In genomic region chr4:40997916-40998315, GRCm38 (mm10) we compare ENCODE assay signal across 26 mouse cellular contexts. TPM values are rescaled to one million over a fixed set of nuclear protein-coding genes. Genes with fewer than 3 reads are reported as not detected.
DNase-seq lines count a peak whose midpoint lies in the region; ATAC-seq lines count a peak whose summit lies in the region.
"Had no signal": no experiment of that assay in that cellular context is flagged by ENCODE, and none has a peak within 500 bp of the region (broad histone marks: within the 10 kb centered on the region; RNA-seq: fewer than 3 reads in every experiment).

No protein-coding gene starts in this region.

- peak overlapping the region; percentile 52 for H3K27ac ChIP-seq in liver, embryonic 12.5 days
- H3K27ac ChIP-seq in liver, embryonic 16.5 days (ENCODE audit: low read length): peak overlapping the region; percentile 44
- H3K27ac ChIP-seq in midbrain, embryonic 16.5 days (ENCODE audit: low read length): no peak overlapping the region
- H3K27ac ChIP-seq: embryonic facial prominence, embryonic 15.5 days; forebrain, embryonic 13.5 days; heart, adult 2 months; heart, embryonic 15.5 days; hindbrain, embryonic 13.5 days had no signal

- peaks cover 99% of the 10 kb centered on the region for H3K36me3 ChIP-seq in liver, embryonic 12.5 days
- peaks cover 70% of the 10 kb centered on the region for H3K36me3 ChIP-seq in liver, embryonic 16.5 days (ENCODE audit: control insufficient read depth, insufficient read depth)
- H3K36me3 ChIP-seq in midbrain, embryonic 16.5 days (ENCODE audit: control insufficient read depth, insufficient read depth, low read length): peaks cover 64% of the 10 kb centered on the region

- WGBS in liver, embryonic 12.5 days (ENCODE audit: insufficient replicate concordance): 52% methylated on average over 4 of the region's 4 CpGs
- 38% methylated on average over 4 of the region's 4 CpGs for WGBS in liver, embryonic 16.5 days (ENCODE audit: insufficient replicate concordance)
- 96% methylated on average over 4 of the region's 4 CpGs for WGBS in midbrain, embryonic 16.5 days

- peak overlapping the region; percentile 6; the same call in 1 of the 2 replicates for H3K9ac ChIP-seq in liver, embryonic 12.5 days
- no peak overlapping the region for H3K9ac ChIP-seq in liver, embryonic 16.5 days (ENCODE audit: low read depth, low read length)
- H3K9ac ChIP-seq in midbrain, embryonic 16.5 days (ENCODE audit: low read depth, low read length): no peak overlapping the region
- H3K9ac ChIP-seq: embryonic facial prominence, embryonic 15.5 days; forebrain, embryonic 13.5 days; forebrain, postnatal 0 days; heart, embryonic 15.5 days; hindbrain, embryonic 13.5 days had no signal

- peak; percentile 41 for DNase-seq in c-Kit-positive CD71-positive TER-119-positive erythroid progenitor cells, embryonic 14.5 days (ENCODE audit: low spot score)
- no peak for DNase-seq in adrenal gland, adult 2 months
- DNase-seq: adrenal gland, postnatal 25 days; cerebellum, adult 11 months; cerebellum, adult 8-10 months; cerebellum, postnatal 14 days; embryo, embryonic 11 days; forebrain, postnatal 0 days; gastrocnemius, postnatal 14 days; heart, adult 2 months; heart, postnatal 14 days had no signal

- H3K27me3 ChIP-seq in liver, embryonic 12.5 days (replicated peaks): no peaks in the 10 kb centered on the region
- H3K27me3 ChIP-seq in liver, embryonic 16.5 days (ENCODE audit: control insufficient read depth, insufficient read depth, low read depth, low read length): no peaks in the 10 kb centered on the region
- no peaks in the 10 kb centered on the region for H3K27me3 ChIP-seq in midbrain, embryonic 16.5 days (ENCODE audit: control insufficient read depth, insufficient read depth, low read depth, low read length)
- H3K27me3 ChIP-seq: CH12.LX; embryonic facial prominence, embryonic 15.5 days; forebrain, embryonic 13.5 days; heart, embryonic 15.5 days; hindbrain, embryonic 13.5 days; Patski had no signal

- peak; percentile 75 for ATAC-seq in liver, embryonic 12.5 days
- ATAC-seq in liver, embryonic 16.5 days (ENCODE audit: low read depth): peak; percentile 81
- ATAC-seq in inflammation-experienced regulatory T-cells, adult 6 months: no peak
- no peak for ATAC-seq in midbrain, embryonic 16.5 days
- ATAC-seq: activated CD4-positive, CD25-positive, alpha-beta regulatory T cell, adult 4 months; forebrain, embryonic 13.5 days; forebrain, postnatal 0 days; Patski had no signal

- H3K4me2 ChIP-seq in liver, embryonic 12.5 days: peak overlapping the region; percentile 11; the same call in 1 of the 2 replicates
- H3K4me2 ChIP-seq in liver, embryonic 16.5 days (ENCODE audit: low read depth, low read length): peak overlapping the region; percentile 4; the same call in 1 of the 2 replicates
- H3K4me2 ChIP-seq in midbrain, embryonic 16.5 days (ENCODE audit: low read length): no peak overlapping the region
- H3K4me2 ChIP-seq: embryonic facial prominence, embryonic 15.5 days; forebrain, embryonic 13.5 days; heart, embryonic 11.5 days; heart, embryonic 15.5 days; hindbrain, embryonic 13.5 days had no signal

- H3K4me1 ChIP-seq in liver, embryonic 12.5 days: peaks cover 34% of the 10 kb centered on the region
- peaks cover 27% of the 10 kb centered on the region for H3K4me1 ChIP-seq in liver, embryonic 16.5 days (ENCODE audit: control insufficient read depth, low read depth, low read length)
- no peaks in the 10 kb centered on the region for H3K4me1 ChIP-seq in midbrain, embryonic 16.5 days (ENCODE audit: control insufficient read depth, insufficient read depth, low read length)
- H3K4me1 ChIP-seq: embryonic facial prominence, embryonic 15.5 days; forebrain, embryonic 13.5 days; heart, embryonic 15.5 days; hindbrain, embryonic 13.5 days had no signal

- H3K4me3 ChIP-seq in liver, embryonic 12.5 days: no peak overlapping the region
- H3K4me3 ChIP-seq in liver, embryonic 16.5 days (ENCODE audit: low read depth, low read length): no peak overlapping the region
- H3K4me3 ChIP-seq in midbrain, embryonic 16.5 days (ENCODE audit: low read depth, low read length): no peak overlapping the region
- H3K4me3 ChIP-seq: embryonic facial prominence, embryonic 15.5 days; forebrain, embryonic 13.5 days; heart, adult 2 months; heart, embryonic 15.5 days; hindbrain, embryonic 13.5 days had no signal

- H3K9me3 ChIP-seq in liver, embryonic 12.5 days (replicated peaks): no peaks in the 10 kb centered on the region
- no peaks in the 10 kb centered on the region for H3K9me3 ChIP-seq in liver, embryonic 16.5 days (replicated peaks; ENCODE audit: control insufficient read depth, low read length)
- no peaks in the 10 kb centered on the region for H3K9me3 ChIP-seq in midbrain, embryonic 16.5 days (replicated peaks; ENCODE audit: control insufficient read depth, low read length, poor library complexity, severe bottlenecking)
- H3K9me3 ChIP-seq: embryonic facial prominence, embryonic 15.5 days; forebrain, embryonic 13.5 days; heart, embryonic 15.5 days; hindbrain, embryonic 13.5 days had no signal

RNA-seq across cellular contexts. Expression of gene Nfx1, which starts 27.2 kb away (rescaled TPM):
- 53.5 and 55.7 TPM in 2 replicates for polyA plus RNA-seq in liver, embryonic 12.5 days (2016; fragmentation: Nextera tagmentation; extraction: Ambion mirVana)
- polyA plus RNA-seq in liver, embryonic 16.5 days (2015; fragmentation: Nextera tagmentation; extraction: Ambion mirVana): 30.5 and 31.5 TPM in 2 replicates
- 10 to 100 TPM; 66.1 to 93.2 TPM for total RNA-seq in adrenal gland, adult 2 months (2021)
- 23.7 and 31.0 TPM in 2 replicates for polyA plus RNA-seq in adrenal gland, adult 2 months (2012; rRNA removed)
- 100 to 1,000 TPM in 2 of 3 experiments, 10 to 100 TPM in 1; 76.3 to 164 (median 120) TPM for polyA plus RNA-seq in inflammation-experienced regulatory T-cells, adult 6 months (2017; shearing (Covaris generic))
- polyA plus RNA-seq in midbrain, embryonic 16.5 days (2015; fragmentation: Nextera tagmentation; extraction: Ambion mirVana): 115 and 120 TPM in 2 replicates

RNA-seq across cellular contexts. Expression of gene Chmp5, which starts 49.7 kb away (rescaled TPM):
- 48.6 and 48.7 TPM in 2 replicates for polyA plus RNA-seq in liver, embryonic 12.5 days (2016; fragmentation: Nextera tagmentation; extraction: Ambion mirVana)
- 41.8 and 44.6 TPM in 2 replicates for polyA plus RNA-seq in liver, embryonic 16.5 days (2015; fragmentation: Nextera tagmentation; extraction: Ambion mirVana)
- total RNA-seq in adrenal gland, adult 2 months (2021): 100 to 1,000 TPM; 101 to 104 TPM
- 4.1 and 4.5 TPM in 2 replicates for polyA plus RNA-seq in adrenal gland, adult 2 months (2012; rRNA removed)
- 100 to 1,000 TPM; 103 to 141 (median 119) TPM for polyA plus RNA-seq in inflammation-experienced regulatory T-cells, adult 6 months (2017; shearing (Covaris generic))
- polyA plus RNA-seq in midbrain, embryonic 16.5 days (2015; fragmentation: Nextera tagmentation; extraction: Ambion mirVana): 157 and 161 TPM in 2 replicates

RNA-seq across cellular contexts. Expression of gene Bag1, which starts 49.8 kb away (rescaled TPM):
- 185 and 192 TPM in 2 replicates for polyA plus RNA-seq in liver, embryonic 12.5 days (2016; fragmentation: Nextera tagmentation; extraction: Ambion mirVana)
- polyA plus RNA-seq in liver, embryonic 16.5 days (2015; fragmentation: Nextera tagmentation; extraction: Ambion mirVana): 99.7 and 103 TPM in 2 replicates
- 100 to 1,000 TPM; 274 to 368 TPM for total RNA-seq in adrenal gland, adult 2 months (2021)
- polyA plus RNA-seq in adrenal gland, adult 2 months (2012; rRNA removed): 268 and 567 TPM in 2 replicates
- 10 to 100 TPM; 10.0 to 16.1 (median 14.4) TPM for polyA plus RNA-seq in inflammation-experienced regulatory T-cells, adult 6 months (2017; shearing (Covaris generic))
- polyA plus RNA-seq in midbrain, embryonic 16.5 days (2015; fragmentation: Nextera tagmentation; extraction: Ambion mirVana): 166 and 181 TPM in 2 replicates

RNA-seq across cellular contexts. Expression of gene Aqp7, which starts 50.0 kb away (rescaled TPM):
- polyA plus RNA-seq in liver, embryonic 12.5 days (2016; fragmentation: Nextera tagmentation; extraction: Ambion mirVana): 1.3 and 1.8 TPM in 2 replicates
- polyA plus RNA-seq in liver, embryonic 16.5 days (2015; fragmentation: Nextera tagmentation; extraction: Ambion mirVana): 1.1 and 1.4 TPM in 2 replicates
- total RNA-seq in adrenal gland, adult 2 months (2021): 10 to 100 TPM; 20.8 to 42.1 TPM
- polyA plus RNA-seq in adrenal gland, adult 2 months (2012; rRNA removed): 12.5 and 15.2 TPM in 2 replicates
- polyA plus RNA-seq in inflammation-experienced regulatory T-cells, adult 6 months (2017; shearing (Covaris generic)): under 1 TPM in 2 of 3 experiments, not detected in 1; 0.31 to 0.46 TPM
- not detected in 2 replicates for polyA plus RNA-seq in midbrain, embryonic 16.5 days (2015; fragmentation: Nextera tagmentation; extraction: Ambion mirVana)
- total RNA-seq: CH12.LX; common myeloid progenitor, adult 5-6 weeks; forebrain, postnatal 0 days; hematopoietic stem cell, adult 5-6 weeks had no signal
- polyA plus RNA-seq: embryonic facial prominence, embryonic 11.5 days; forebrain, embryonic 13.5 days; forebrain, postnatal 0 days; hindbrain, embryonic 13.5 days had no signal

Comparison
In these comparisons a context has a peak if more than half of its experiments do, and no peak if none do; other contexts are left out.
1. ATAC-seq: peak in liver, embryonic 12.5 days (single experiment) and liver, embryonic 16.5 days (single experiment); none in inflammation-experienced regulatory T-cells, adult 6 months (single experiment) and midbrain, embryonic 16.5 days (single experiment).